Mouse (Mus musculus) cortical plate, adult 2 months (tissue): Measurements from ENCODE around the gene Nat8f6.

ENCODE experiments used
- CTCF ChIP-seq: fragments of 200-500 bp; IDR thresholded peaks from 2 replicates; pipeline ENCODE4 v1.5.1; 2011; ENCODE audit warnings: mild to moderate bottlenecking, control low read depth, low read length; ENCODE audit not compliant: insufficient read depth; ENCODE audit errors: extremely low read depth
- POLR2A ChIP-seq: fragments of 200-500 bp; IDR thresholded peaks from 2 replicates; pipeline ENCODE4 v1.6.1; 2011; ENCODE audit warnings: mild to moderate bottlenecking, low read length, control low read depth; ENCODE audit not compliant: insufficient read depth; ENCODE audit errors: extremely low read depth

- TF ChIP-seq CTCF (no peak), POLR2A (no peak)
Observed at GRCm38 (mm10) chr6:85846921-85847320, 26.2 kb upstream of the Nat8f6 start.
